16 mouse cellular contexts compared by ENCODE assay signal in genomic region chr4:84507551-84507950, GRCm38 (mm10).
"Had no signal": no experiment of that assay in that cellular context is flagged by ENCODE, and none has a peak within 500 bp of the region (broad histone marks: within the 10 kb centered on the region; RNA-seq: fewer than 3 reads in every experiment).

No protein-coding gene starts in this region.

- H3K36me3 ChIP-seq: neural tube, embryonic 13.5 days; neural tube, embryonic 15.5 days; stomach, embryonic 15.5 days had no signal

- H3K27me3 ChIP-seq: neural tube, embryonic 13.5 days; neural tube, embryonic 15.5 days; stomach, embryonic 15.5 days had no signal

- H3K27ac ChIP-seq: neural tube, embryonic 13.5 days; neural tube, embryonic 15.5 days; stomach, embryonic 15.5 days; stomach, postnatal 0 days had no signal

- H3K9ac ChIP-seq: neural tube, embryonic 13.5 days; neural tube, embryonic 15.5 days; stomach, embryonic 15.5 days had no signal

- DNase-seq: retina, postnatal 1 day; right cerebral cortex, adult 18-20 months; right cerebral cortex, postnatal 14 days; right cerebral cortex, postnatal 25 days; right cerebral cortex, postnatal 4 days; spleen, adult 18-20 months; thymus, adult 18-20 months; thymus, adult 2 months; thymus, postnatal 14 days; thymus, postnatal 25 days; thymus, postnatal 36 days; thymus, postnatal 4 days had no signal

- H3K4me3 ChIP-seq: neural tube, embryonic 13.5 days; neural tube, embryonic 15.5 days; stomach, embryonic 15.5 days had no signal

- H3K4me2 ChIP-seq: neural tube, embryonic 13.5 days; neural tube, embryonic 15.5 days; stomach, embryonic 15.5 days had no signal

- H3K9me3 ChIP-seq: neural tube, embryonic 13.5 days; neural tube, embryonic 15.5 days; stomach, embryonic 15.5 days had no signal
